Mouse (Mus musculus) liver, embryonic 16.5 days (tissue): Measurements from ENCODE around the gene Fam43a. TPM values are rescaled to one million over a fixed set of nuclear protein-coding genes. Genes with fewer than 3 reads are reported as not detected.

Experiments used
- ATAC-seq: fragments of 200-750 bp; cut with Nextera tagmentation; 2 replicates; pipeline ENCODE4 v1.8.0; 2017; ENCODE audit warnings: low read depth, mild to moderate bottlenecking, moderate number of reproducible peaks, moderate library complexity
- H3K27ac ChIP-seq: fragments of 300-500 bp; sonication (generic); 2 replicates; pipeline ENCODE4 v1.5.1; 2014; ENCODE audit warnings: mild to moderate bottlenecking, low read length
- H3K27me3 ChIP-seq: fragments of 300-500 bp; sonication (generic); 2 replicates; pipeline ENCODE4 v1.6.1; 2014; ENCODE audit warnings: low read depth, low read length, mixed read lengths; ENCODE audit not compliant: control insufficient read depth, insufficient read depth
- H3K36me3 ChIP-seq: fragments of 300-500 bp; sonication (generic); 2 replicates; pipeline ENCODE4 v1.6.1; 2014; ENCODE audit warnings: mild to moderate bottlenecking; ENCODE audit not compliant: control insufficient read depth, insufficient read depth
- H3K4me1 ChIP-seq: fragments of 300-500 bp; sonication (generic); 2 replicates; pipeline ENCODE4 v1.6.1; 2014; ENCODE audit warnings: low read depth, low read length, mixed read lengths; ENCODE audit not compliant: control insufficient read depth
- H3K4me2 ChIP-seq: fragments of 300-500 bp; sonication (generic); 2 replicates; pipeline ENCODE4 v1.6.1; 2014; ENCODE audit warnings: low read depth, low read length, mixed read lengths
- H3K4me3 ChIP-seq: fragments of 300-500 bp; sonication (generic); 2 replicates; pipeline ENCODE4 v1.5.1; 2014; ENCODE audit warnings: low read depth, mild to moderate bottlenecking, low read length
- H3K9ac ChIP-seq: fragments of 300-500 bp; sonication (generic); 2 replicates; pipeline ENCODE4 v1.6.1; 2014; ENCODE audit warnings: low read depth, low read length
- H3K9me3 ChIP-seq: fragments of 300-500 bp; sonication (generic); replicated peaks from 2 replicates; pipeline ENCODE4 v1.6.1; 2016; ENCODE audit warnings: low read length; ENCODE audit not compliant: control insufficient read depth
- WGBS: fragments of 180-500 bp; shearing (Covaris S2); extraction: QIAGEN DNeasy Blood & Tissue Kit; methylation state at CpG from one replicate; pipeline ENCODE4 v1.1.7; 2014; ENCODE audit not compliant: insufficient replicate concordance; 5-methylcytosine and 5-hydroxymethylcytosine counted together
- polyA plus RNA-seq: library from polyadenylated mRNA; unstranded; fragments of >200 nt; fragmentation: Nextera tagmentation; extraction: Ambion mirVana; gene quantifications from 2 replicates; pipeline ENCODE4 v1.2.1, GENCODE M21; 2015

Fam43a gene
- polyA plus RNA-seq, 1 experiment from 2014 or later = 7.1 TPM

GRCm38 (mm10) chr16:30614705-30615317, 15.3 kb downstream of the Fam43a start:
- Histone ChIP-seq H3K9ac (no peak overlapping the region), H3K27me3 (no peaks in the 10 kb centered on the region), H3K4me2 (no peak overlapping the region), H3K9me3 (no peaks in the 10 kb centered on the region), H3K36me3 (no peaks in the 10 kb centered on the region), H3K4me3 (no peak overlapping the region), H3K27ac (no peak overlapping the region), H3K4me1 (no peaks in the 10 kb centered on the region)
- no peak for ATAC-seq
- WGBS = 53% methylated on average over 6 of the region's 6 CpGs

GRCm38 (mm10) chr16:30616281-30616680, 16.8 kb downstream of the Fam43a start:
- ATAC-seq = no peak
- Histone ChIP-seq H3K9ac (no peak overlapping the region), H3K4me3 (no peak overlapping the region), H3K4me1 (no peaks in the 10 kb centered on the region), H3K27me3 (no peaks in the 10 kb centered on the region), H3K27ac (no peak overlapping the region), H3K4me2 (no peak overlapping the region), H3K36me3 (no peaks in the 10 kb centered on the region), H3K9me3 (no peaks in the 10 kb centered on the region)
- WGBS = 66% methylated on average over 3 of the region's 3 CpGs

GRCm38 (mm10) chr16:30623645-30624044, 24.1 kb downstream of the Fam43a start:
- 35% methylated on average over 7 of the region's 7 CpGs for WGBS

GRCm38 (mm10) chr16:30624640-30625039, 25.1 kb downstream of the Fam43a start:
- Histone ChIP-seq H3K4me1 (no peaks in the 10 kb centered on the region), H3K4me2 (no peak overlapping the region), H3K27me3 (no peaks in the 10 kb centered on the region), H3K9me3 (no peaks in the 10 kb centered on the region), H3K27ac (no peak overlapping the region), H3K4me3 (no peak overlapping the region), H3K9ac (no peak overlapping the region), H3K36me3 (no peaks in the 10 kb centered on the region)
- no peak for ATAC-seq
- 32% methylated on average over 2 of the region's 2 CpGs for WGBS

More at GRCm38 (mm10) chr16:30623645-30624044, 24.1 kb downstream of the Fam43a start:
- Histone ChIP-seq H3K9ac (no peak overlapping the region), H3K9me3 (no peaks in the 10 kb centered on the region), H3K4me1 (no peaks in the 10 kb centered on the region), H3K4me3 (no peak overlapping the region), H3K27me3 (no peaks in the 10 kb centered on the region), H3K27ac (no peak overlapping the region), H3K4me2 (no peak overlapping the region), H3K36me3 (no peaks in the 10 kb centered on the region)
- no peak for ATAC-seq

- no peak overlapping the region for H3K4me2 ChIP-seq
- no peaks in the 10 kb centered on the region for H3K4me1 ChIP-seq
- no peak overlapping the region for H3K9ac ChIP-seq
- no peaks in the 10 kb centered on the region for H3K9me3 ChIP-seq
- no peak overlapping the region for H3K4me3 ChIP-seq
- H3K27me3 ChIP-seq = no peaks in the 10 kb centered on the region
- WGBS = 48% methylated on average over 11 of the region's 11 CpGs
- no peaks in the 10 kb centered on the region for H3K36me3 ChIP-seq
- H3K27ac ChIP-seq = no peak overlapping the region
- no peak for ATAC-seq
Measured at GRCm38 (mm10) chr16:30627586-30628337, 28.2 kb downstream of the Fam43a start.

GRCm38 (mm10) chr16:30628401-30628800, 28.9 kb downstream of the Fam43a start:
- 65% methylated on average over 6 of the region's 6 CpGs for WGBS
- no peaks in the 10 kb centered on the region for H3K9me3 ChIP-seq
- H3K4me2 ChIP-seq = no peak overlapping the region
- H3K4me1 ChIP-seq = no peaks in the 10 kb centered on the region; the same call in 1 of the 2 replicates
- H3K9ac ChIP-seq = no peak overlapping the region
- ATAC-seq = no peak
- H3K27me3 ChIP-seq = no peaks in the 10 kb centered on the region
- H3K36me3 ChIP-seq = no peaks in the 10 kb centered on the region
- no peak overlapping the region for H3K4me3 ChIP-seq
- no peak overlapping the region for H3K27ac ChIP-seq

- H3K9me3 ChIP-seq = no peaks in the 10 kb centered on the region
- no peaks in the 10 kb centered on the region for H3K36me3 ChIP-seq
- no peak overlapping the region for H3K9ac ChIP-seq
- H3K4me1 ChIP-seq = no peaks in the 10 kb centered on the region; the same call in 1 of the 2 replicates
- ATAC-seq = no peak
- 61% methylated on average over 5 of the region's 5 CpGs for WGBS
- H3K27me3 ChIP-seq = no peaks in the 10 kb centered on the region
- no peak overlapping the region for H3K4me3 ChIP-seq
- no peak overlapping the region for H3K4me2 ChIP-seq
- no peak overlapping the region for H3K27ac ChIP-seq
Measured at GRCm38 (mm10) chr16:30629509-30629908, 30.0 kb downstream of the Fam43a start.

- Histone ChIP-seq H3K9ac (no peak overlapping the region), H3K4me3 (no peak overlapping the region), H3K27ac (no peak overlapping the region), H3K27me3 (no peaks in the 10 kb centered on the region), H3K36me3 (no peaks in the 10 kb centered on the region), H3K9me3 (no peaks in the 10 kb centered on the region), H3K4me2 (no peak overlapping the region), H3K4me1 (no peaks in the 10 kb centered on the region; the same call in 1 of the 2 replicates)
- no peak for ATAC-seq
- WGBS = 53% methylated on average over 8 of the region's 8 CpGs
Measured at GRCm38 (mm10) chr16:30633906-30634746, 34.6 kb downstream of the Fam43a start.
